Mouse (Mus musculus): Measurements from ENCODE around the gene Gm27179.
"Not testable (repeated sequence)": the region's sequence is repeated elsewhere in the genome, so short reads cannot be mapped to it uniquely, and the experiment has no call there.

DNA sequence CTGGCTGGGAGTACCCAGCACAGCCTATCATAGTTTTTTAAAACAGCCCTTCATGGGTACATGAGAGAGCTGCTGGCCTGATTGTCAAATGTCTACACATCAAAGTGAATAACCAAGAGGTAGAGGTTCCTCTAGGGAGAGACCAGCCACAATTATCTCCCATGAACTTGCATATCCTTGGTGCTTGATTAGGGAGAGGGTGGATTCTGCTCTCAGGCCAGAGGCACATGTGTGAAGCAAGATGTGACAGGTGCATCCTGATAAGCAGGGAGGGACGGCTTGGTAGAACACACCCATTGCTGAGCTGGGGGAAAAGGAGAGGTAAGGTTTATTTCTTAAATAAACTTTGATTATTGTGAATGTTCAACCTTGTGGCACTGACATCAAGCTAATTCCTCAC, 10.7 kb upstream of the Gm27179 start:
- not testable (repeated sequence) for TF ChIP-seq CTCF (IDR thresholded peaks at IDR 0.05; ENCODE audit: extremely low read depth, insufficient read length, insufficient replicate concordance, low read depth, low read length); POLR2A (IDR thresholded peaks at IDR 0.05; ENCODE audit: low read depth, low read length)

All from small intestine, adult 2 months (tissue).